Mouse (Mus musculus) intestine, postnatal 0 days (tissue): ENCODE data around the gene Calml4. TPM values are rescaled to one million over a fixed set of nuclear protein-coding genes. Genes with fewer than 3 reads are reported as not detected.

ENCODE experiments used
- ATAC-seq: fragments of 200-750 bp; cut with Nextera tagmentation; 2 replicates; pipeline ENCODE4 v1.8.0; 2017; ENCODE audit warnings: mild to moderate bottlenecking, moderate TSS enrichment, moderate library complexity
- H3K27ac ChIP-seq: fragments of 300-500 bp; sonication (generic); 2 replicates; pipeline ENCODE4 v1.5.1; 2014; ENCODE audit warnings: mild to moderate bottlenecking, low read depth, low read length, moderate library complexity
- H3K27me3 ChIP-seq: fragments of 300-500 bp; sonication (generic); replicated peaks from 2 replicates; pipeline ENCODE4 v1.6.1; 2014; ENCODE audit warnings: low read length, mixed read lengths; ENCODE audit not compliant: control insufficient read depth, insufficient read depth
- H3K36me3 ChIP-seq: fragments of 300-500 bp; sonication (generic); 2 replicates; pipeline ENCODE4 v1.6.1; 2014; ENCODE audit warnings: mild to moderate bottlenecking, moderate library complexity; ENCODE audit not compliant: control insufficient read depth, insufficient read depth
- H3K4me1 ChIP-seq: fragments of 300-500 bp; sonication (generic); replicated peaks from 2 replicates; pipeline ENCODE4 v1.6.1; 2014; ENCODE audit warnings: antibody characterized with exemption, low read length, mixed read lengths; ENCODE audit not compliant: control insufficient read depth, insufficient read depth
- H3K4me2 ChIP-seq: fragments of 300-500 bp; sonication (generic); replicated peaks from 2 replicates; pipeline ENCODE4 v1.6.1; 2014; ENCODE audit warnings: low read depth, mild to moderate bottlenecking, moderate library complexity
- H3K4me3 ChIP-seq: fragments of 300-500 bp; sonication (generic); 2 replicates; pipeline ENCODE4 v1.5.1; 2014; ENCODE audit warnings: low read depth, low read length
- H3K9ac ChIP-seq: fragments of 300-500 bp; sonication (generic); 2 replicates; pipeline ENCODE4 v1.6.1; 2014; ENCODE audit warnings: mild to moderate bottlenecking, low read depth, low read length
- H3K9me3 ChIP-seq: fragments of 300-500 bp; sonication (generic); 2 replicates; pipeline ENCODE4 v1.6.1; 2016; ENCODE audit warnings: mixed run types; ENCODE audit not compliant: control insufficient read depth
- CTCF ChIP-seq: sonication (generic); IDR thresholded peaks from 2 replicates; pipeline ENCODE4 v1.5.1; 2016; ENCODE audit warnings: low read depth, mild to moderate bottlenecking, control low read depth, antibody characterized with exemption, moderate library complexity
- WGBS: fragments of 180-500 bp; shearing (Covaris S2); extraction: QIAGEN DNeasy Blood & Tissue Kit; methylation state at CpG from one replicate; pipeline ENCODE4 v1.1.7; 2014; 5-methylcytosine and 5-hydroxymethylcytosine counted together
- polyA plus RNA-seq: library from polyadenylated mRNA; unstranded; fragments of >200 nt; fragmentation: Nextera tagmentation; extraction: Ambion mirVana; gene quantifications from 2 replicates; pipeline ENCODE4 v1.2.1, GENCODE M21; 2015

Gene Calml4
- polyA plus RNA-seq, 1 experiment from 2014 or later, result 597 TPM

- Histone ChIP-seq H3K9me3 (no peaks in the 10 kb centered on the region), H3K4me1 (no peaks in the 10 kb centered on the region), H3K27ac (no peak overlapping the region), H3K27me3 (no peaks in the 10 kb centered on the region), H3K9ac (no peak overlapping the region), H3K36me3 (no peaks in the 10 kb centered on the region), H3K4me3 (no peak overlapping the region), H3K4me2 (no peak overlapping the region)
- 87% methylated on average over 6 of the region's 6 CpGs for WGBS
- ATAC-seq, result no peak
- no peak for TF ChIP-seq CTCF
Measured at GRCm38 (mm10) chr9:62820829-62821228, 37.1 kb upstream of the Calml4 start.

GRCm38 (mm10) chr9:62821811-62822210 lies 36.1 kb upstream of the Calml4 start:
- ATAC-seq, result no peak
- Histone ChIP-seq H3K4me2 (no peak overlapping the region), H3K27me3 (no peaks in the 10 kb centered on the region), H3K36me3 (no peaks in the 10 kb centered on the region), H3K4me1 (no peaks in the 10 kb centered on the region), H3K27ac (no peak overlapping the region), H3K9ac (no peak overlapping the region), H3K4me3 (no peak overlapping the region), H3K9me3 (no peaks in the 10 kb centered on the region)
- WGBS, result 90% methylated on average over 7 of the region's 7 CpGs
- TF ChIP-seq CTCF, result no peak

- no peak overlapping the region for H3K27ac ChIP-seq
- no peak for ATAC-seq
Measured at GRCm38 (mm10) chr9:62825791-62826393, 32.0 kb upstream of the Calml4 start.

GRCm38 (mm10) chr9:62826456-62826855 lies 31.4 kb upstream of the Calml4 start:
- H3K4me3 ChIP-seq, result no peak overlapping the region
- no peaks in the 10 kb centered on the region for H3K36me3 ChIP-seq
- ATAC-seq, result no peak
- no peak for TF ChIP-seq CTCF
- H3K4me1 ChIP-seq, result peaks cover 2% of the 10 kb centered on the region; the same call in 1 of the 2 replicates
- H3K9ac ChIP-seq, result no peak overlapping the region
- 30% methylated on average over 7 of the region's 7 CpGs for WGBS
- no peak overlapping the region for H3K4me2 ChIP-seq
- H3K9me3 ChIP-seq, result no peaks in the 10 kb centered on the region
- no peaks in the 10 kb centered on the region for H3K27me3 ChIP-seq
- H3K27ac ChIP-seq, result no peak overlapping the region; the same call in 1 of the 2 replicates

More at GRCm38 (mm10) chr9:62825791-62826393, 32.0 kb upstream of the Calml4 start:
- no peak overlapping the region for H3K9ac ChIP-seq
- H3K27me3 ChIP-seq, result no peaks in the 10 kb centered on the region
- no peaks in the 10 kb centered on the region for H3K9me3 ChIP-seq
- no peak for TF ChIP-seq CTCF
- H3K4me1 ChIP-seq, result peaks cover 2% of the 10 kb centered on the region; the same call in 1 of the 2 replicates
- WGBS, result 17% methylated on average over 9 of the region's 9 CpGs
- no peaks in the 10 kb centered on the region for H3K36me3 ChIP-seq
- no peak overlapping the region for H3K4me3 ChIP-seq
- H3K4me2 ChIP-seq, result no peak overlapping the region

GRCm38 (mm10) chr9:62827939-62828652 lies 29.8 kb upstream of the Calml4 start:
- H3K9me3 ChIP-seq, result no peaks in the 10 kb centered on the region
- peaks cover 2% of the 10 kb centered on the region; the same call in 1 of the 2 replicates for H3K4me1 ChIP-seq
- ATAC-seq, result peak; percentile 6; the same call in 1 of the 2 replicates
- no peaks in the 10 kb centered on the region for H3K36me3 ChIP-seq
- no peak overlapping the region for H3K9ac ChIP-seq
- peak overlapping the region; percentile 64 for H3K4me2 ChIP-seq
- WGBS, result 4% methylated on average over 24 of the region's 24 CpGs
- no peak overlapping the region for H3K27ac ChIP-seq
- TF ChIP-seq CTCF, result peak; percentile 70
- peak overlapping the region; percentile 30 for H3K4me3 ChIP-seq
- H3K27me3 ChIP-seq, result no peaks in the 10 kb centered on the region

GRCm38 (mm10) chr9:62828662-62829086 lies 29.2 kb upstream of the Calml4 start:
- ATAC-seq, result peak; percentile 99
- peaks cover 2% of the 10 kb centered on the region; the same call in 1 of the 2 replicates for H3K4me1 ChIP-seq
- H3K4me3 ChIP-seq, result peak overlapping the region; percentile 30
- H3K27ac ChIP-seq, result no peak overlapping the region
- 0% methylated on average over 23 of the region's 23 CpGs for WGBS
- H3K9ac ChIP-seq, result no peak overlapping the region
- H3K4me2 ChIP-seq, result peak overlapping the region; percentile 64
- peak; percentile 99 for TF ChIP-seq CTCF
- H3K36me3 ChIP-seq, result no peaks in the 10 kb centered on the region
- no peaks in the 10 kb centered on the region for H3K27me3 ChIP-seq
- H3K9me3 ChIP-seq, result no peaks in the 10 kb centered on the region
